Mouse (Mus musculus): ENCODE results near the gene Cerkl.

The Cerkl gene

DNA sequence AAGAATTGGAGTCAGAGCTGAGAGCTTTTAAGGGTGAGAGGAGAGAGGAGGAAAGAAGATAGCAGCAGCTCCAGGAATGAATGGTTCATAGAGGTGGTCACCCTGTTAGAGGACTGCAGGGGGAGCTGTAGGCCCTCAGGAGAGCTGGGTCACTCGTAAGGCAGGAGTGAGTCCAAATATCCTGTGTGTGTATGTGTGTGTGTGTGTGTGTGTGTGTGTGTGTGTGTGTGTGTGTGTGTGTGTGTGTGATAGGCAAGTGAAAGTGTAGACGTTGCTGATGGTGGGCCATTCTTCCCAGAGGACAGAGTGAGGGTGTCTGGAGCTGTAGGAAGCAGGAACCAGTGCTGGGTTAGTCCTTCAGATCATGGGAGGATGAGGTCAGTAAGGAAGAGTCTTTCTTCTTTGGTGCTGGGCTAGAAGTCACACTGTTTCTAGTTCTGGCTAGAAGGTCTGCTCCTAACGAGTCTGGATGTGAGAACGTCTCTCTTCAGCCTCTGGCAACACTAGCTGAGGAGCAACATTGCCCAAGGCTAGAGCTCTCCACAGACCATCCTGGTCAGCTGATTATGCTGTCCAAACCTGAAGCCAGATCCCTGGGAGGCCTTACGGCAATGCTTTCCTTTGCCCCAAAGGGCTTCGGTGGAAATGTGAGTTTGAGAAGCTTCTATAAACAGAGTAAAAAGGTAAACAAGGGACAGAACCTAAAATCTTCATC lies 83.9 kb downstream of the Cerkl start:
- peak; percentile 40 for DNase-seq (ENCODE audit: low read depth, low spot score)

GRCm38 (mm10) chr2:79372154-79372467 lies 84.5 kb downstream of the Cerkl start:
- DNase-seq (ENCODE audit: low read depth, low spot score), result peak; percentile 2

GRCm38 (mm10) chr2:79371326-79372153 lies 85.0 kb downstream of the Cerkl start:
- peak; percentile 24 for DNase-seq (ENCODE audit: low read depth, low spot score)

DNA sequence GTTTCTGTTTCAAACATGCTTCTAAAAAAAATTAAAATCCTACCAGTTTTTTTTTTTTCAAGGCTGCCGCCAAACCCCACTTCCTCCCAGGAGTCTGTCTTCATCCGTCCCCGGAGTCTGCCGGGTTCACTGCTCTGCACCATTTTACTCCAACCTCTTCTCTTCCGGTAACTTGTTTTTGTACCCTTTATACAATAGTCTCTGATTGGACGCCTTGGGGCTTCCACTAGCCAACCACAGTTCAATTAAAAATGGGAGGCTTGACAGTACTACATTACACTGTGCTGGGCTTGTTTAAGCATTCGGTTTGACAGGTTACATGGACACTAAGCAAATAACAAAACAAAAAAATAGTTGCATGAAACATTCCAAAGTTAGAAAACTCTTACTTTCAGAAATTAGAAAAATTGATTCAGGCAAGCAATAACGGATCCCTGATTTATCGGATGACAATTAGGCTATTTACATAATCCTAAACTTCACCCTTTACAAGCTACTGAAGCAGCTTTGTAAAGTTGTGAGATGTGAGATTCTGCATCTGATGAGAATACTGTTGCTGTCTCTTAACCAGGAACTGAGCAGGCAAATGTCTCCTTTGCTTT lies 85.8 kb downstream of the Cerkl start:
- peak; percentile 76 for DNase-seq (ENCODE audit: low read depth, low spot score)

- no peak for DNase-seq (ENCODE audit: low read depth, low spot score)
Measured at GRCm38 (mm10) chr2:79369905-79370304, 86.7 kb downstream of the Cerkl start.

GRCm38 (mm10) chr2:79369061-79369524 lies 87.5 kb downstream of the Cerkl start:
- DNase-seq (ENCODE audit: low read depth, low spot score), result no peak

DNA sequence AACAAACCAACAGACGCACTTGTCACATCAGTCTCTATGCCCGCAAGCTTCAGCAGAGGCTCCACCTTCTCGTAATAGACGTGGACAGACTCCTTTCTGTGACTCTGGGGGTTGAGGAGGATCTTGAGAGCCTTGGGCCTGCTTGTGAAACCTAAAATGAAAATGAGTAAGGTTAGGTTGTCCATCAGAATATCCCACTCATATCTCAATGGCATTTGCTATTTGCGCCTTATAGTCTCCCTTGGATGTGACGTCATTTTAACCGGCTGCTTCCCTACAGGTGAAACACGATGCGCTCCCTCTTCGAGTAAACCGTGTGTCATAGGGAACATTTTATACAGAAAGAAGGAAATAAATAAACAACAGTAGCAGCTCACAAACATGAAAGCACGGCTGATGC lies 87.9 kb downstream of the Cerkl start:
- DNase-seq (ENCODE audit: low read depth, low spot score), result no peak

DNA sequence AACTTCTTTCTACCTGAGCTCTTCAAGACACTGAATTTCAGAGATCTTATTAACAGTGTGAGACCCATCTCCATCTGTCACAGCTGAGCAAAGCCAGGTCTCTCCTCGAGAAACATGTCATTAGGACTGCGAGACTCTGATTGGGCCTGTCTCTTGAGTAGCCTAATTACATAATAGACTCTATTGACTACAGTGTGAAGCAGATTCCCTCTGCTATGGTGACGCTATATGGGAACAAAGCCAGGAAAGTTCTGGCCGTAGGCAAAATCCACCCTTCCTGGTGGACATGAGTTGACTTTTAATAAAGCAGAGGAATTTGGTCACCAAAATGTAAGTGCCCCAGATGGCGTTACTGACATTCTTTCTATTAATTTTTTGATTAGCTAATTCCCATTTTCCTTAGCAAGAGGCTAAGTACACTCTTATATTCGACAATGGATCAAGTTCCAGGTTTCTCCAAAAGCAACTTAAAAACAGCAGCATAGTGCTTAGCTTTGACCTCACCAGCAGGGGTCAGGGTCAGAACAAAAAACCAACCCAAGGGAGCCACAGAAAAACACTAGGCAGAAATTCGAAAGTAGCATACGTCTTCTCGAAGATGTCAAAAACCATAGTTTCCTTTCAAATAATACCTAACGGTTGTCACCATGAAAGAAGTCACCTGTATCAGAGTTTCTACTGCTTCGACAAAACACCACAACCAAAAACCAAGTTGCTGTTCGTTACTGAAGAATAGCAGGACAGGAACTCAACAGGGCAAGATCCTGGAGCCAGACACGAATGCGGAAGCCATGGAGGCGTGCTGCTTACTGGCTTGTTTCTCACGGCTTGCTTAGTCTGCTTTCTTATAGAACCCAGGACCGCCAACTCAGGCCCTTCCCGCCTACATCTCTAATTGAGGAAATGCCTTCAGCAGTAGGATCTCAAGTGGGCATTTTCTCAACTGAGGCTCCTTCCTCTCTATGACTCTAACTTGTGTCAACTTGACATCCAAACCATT lies 88.8 kb downstream of the Cerkl start:
- DNase-seq (ENCODE audit: low read depth, low spot score), result peak; percentile 22

DNA sequence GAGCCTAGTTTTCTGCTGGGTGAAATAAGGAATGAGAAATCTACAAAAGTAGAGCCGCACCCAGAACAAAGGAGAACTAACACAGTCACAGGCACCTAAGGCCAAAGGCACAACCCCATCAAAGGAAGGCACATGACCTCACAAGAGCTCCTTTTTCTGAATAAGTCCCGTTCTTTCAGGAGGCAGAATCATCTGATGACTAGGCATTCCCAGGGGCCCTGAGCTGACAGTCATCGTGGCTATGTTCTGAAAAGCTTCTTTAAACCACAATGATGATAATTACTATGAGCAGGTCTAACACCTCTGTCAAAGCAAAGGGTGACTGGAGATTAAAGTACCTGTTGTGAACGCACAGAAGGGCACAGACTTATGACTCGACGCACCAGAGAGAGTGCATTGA lies 92.7 kb downstream of the Cerkl start:
- DNase-seq (ENCODE audit: low read depth, low spot score), result no peak

GRCm38 (mm10) chr2:79362029-79362428 lies 94.6 kb downstream of the Cerkl start:
- DNase-seq (ENCODE audit: low read depth, low spot score), result no peak

GRCm38 (mm10) chr2:79357835-79358234 lies 98.8 kb downstream of the Cerkl start:
- DNase-seq (ENCODE audit: low read depth, low spot score), result no peak

DNA sequence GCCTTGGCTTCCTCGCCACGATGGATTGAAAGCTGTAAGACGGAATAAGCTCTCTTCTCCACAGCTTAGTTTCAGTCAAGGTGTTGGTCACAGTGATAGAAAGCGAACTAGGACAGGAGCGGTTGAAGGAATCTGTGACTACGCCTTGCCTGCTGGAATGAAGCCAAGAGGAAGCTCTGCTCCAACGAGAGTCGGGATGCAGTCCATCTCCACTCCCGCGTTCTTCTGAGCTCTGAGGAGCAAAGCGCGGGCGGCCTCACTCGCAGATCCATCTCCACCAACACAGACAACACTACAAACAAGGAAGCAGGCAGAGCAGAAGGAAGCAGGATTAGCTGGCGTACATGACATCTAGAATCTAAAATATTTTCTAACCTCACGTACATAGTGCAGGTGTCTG lies 101.8 kb downstream of the Cerkl start:
- no peak for DNase-seq (ENCODE audit: low read depth, low spot score)

DNA sequence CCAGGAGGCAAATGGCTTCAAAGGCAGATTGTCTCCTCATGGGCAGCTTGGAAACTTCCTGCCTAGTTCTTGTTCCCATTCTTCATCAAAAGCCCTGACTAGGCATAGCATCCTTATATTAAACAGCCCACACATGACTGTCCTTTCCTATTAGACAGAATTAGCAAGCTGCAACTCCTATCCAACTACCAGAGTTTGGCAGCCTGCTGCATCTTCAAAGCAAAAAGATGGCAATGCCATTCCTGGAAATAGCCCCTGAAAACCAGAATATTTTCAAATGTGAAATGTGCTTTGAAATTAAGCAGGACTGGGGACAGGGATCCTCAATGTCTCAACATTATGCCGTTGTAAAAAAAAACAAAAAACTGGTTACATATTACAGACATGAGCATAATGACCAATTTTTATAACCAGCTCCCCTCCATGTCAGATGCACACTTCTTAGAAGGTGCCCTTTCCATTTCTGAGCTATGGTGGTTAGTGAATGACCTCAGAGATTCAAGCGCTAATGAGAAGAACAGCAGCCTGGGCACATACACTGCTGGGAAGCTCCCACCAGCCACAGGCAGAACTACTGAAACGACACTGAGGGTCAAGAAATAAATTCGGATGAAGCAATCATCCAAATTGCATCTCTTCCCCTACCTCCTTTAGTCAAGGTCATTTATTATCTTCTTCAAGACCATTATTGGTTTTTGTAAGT lies 104.3 kb downstream of the Cerkl start:
- no peak for DNase-seq (ENCODE audit: low read depth, low spot score)

DNA sequence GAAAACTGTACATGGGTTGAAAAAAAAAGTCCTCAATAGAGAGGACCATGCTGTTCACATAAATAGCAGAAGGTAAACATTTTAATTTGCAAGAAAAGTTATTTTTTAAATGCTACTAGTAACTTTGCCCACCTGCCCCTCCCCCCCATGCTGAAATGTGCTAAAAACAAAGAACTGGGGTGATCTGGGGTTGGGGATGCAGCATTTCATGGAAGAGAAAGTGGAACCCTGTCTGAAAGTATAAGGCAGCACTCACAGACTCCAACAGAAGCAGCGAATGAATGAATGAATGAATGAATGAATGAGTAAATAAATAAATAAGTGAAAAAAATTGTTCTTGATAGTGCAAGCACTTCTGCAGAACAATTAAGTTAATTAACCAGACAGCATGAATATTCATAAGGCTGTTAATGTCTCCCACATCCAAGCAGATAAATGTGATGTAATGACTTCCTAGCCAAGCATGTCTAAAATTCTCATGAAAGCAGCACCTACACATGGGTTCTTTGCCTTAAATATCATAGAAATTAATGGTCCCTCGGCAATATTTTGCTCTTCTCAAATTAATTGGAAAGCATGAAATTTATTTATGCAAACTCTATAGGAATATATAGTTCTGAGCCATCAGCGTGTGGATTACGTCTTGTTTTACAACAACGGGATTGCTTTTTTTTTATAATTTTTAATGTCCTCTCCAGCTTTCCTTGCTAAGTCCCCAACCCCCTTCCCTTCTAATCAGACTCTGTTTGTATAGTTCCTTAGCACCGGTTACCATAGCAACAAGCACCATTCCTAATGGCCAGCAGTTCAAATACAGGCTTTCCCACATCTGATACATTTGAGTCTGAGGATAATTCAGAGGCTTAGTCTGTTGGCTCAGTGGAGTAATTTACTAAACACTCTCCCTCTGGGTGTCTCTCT lies 105.1 kb downstream of the Cerkl start:
- no peak for DNase-seq (ENCODE audit: low read depth, low spot score)

DNA sequence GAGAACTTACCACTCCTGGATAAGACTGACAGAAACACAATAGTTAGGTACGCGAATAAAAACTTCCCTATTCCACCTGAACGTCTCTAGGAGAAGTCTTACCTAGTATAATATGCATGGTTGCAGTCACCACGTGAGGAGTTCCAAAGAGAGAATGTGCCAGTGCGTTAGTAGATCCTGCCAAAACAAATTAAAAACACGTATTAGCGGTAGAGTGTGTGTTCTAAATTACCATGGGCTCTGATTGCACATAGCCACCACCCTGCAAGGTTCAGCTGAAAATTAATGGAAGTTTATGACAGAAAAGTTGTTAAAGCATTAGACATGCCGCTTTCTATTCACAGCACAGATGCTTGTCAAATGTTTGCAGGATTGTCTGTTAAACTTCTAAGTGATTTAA lies 113.5 kb downstream of the Cerkl start:
- no peak for DNase-seq (ENCODE audit: low read depth, low spot score)

GRCm38 (mm10) chr2:79339003-79339402 lies 117.6 kb downstream of the Cerkl start:
- no peak for DNase-seq (ENCODE audit: low read depth, low spot score)

GRCm38 (mm10) chr2:79336141-79336540 lies 120.4 kb downstream of the Cerkl start:
- peak; percentile 16 for DNase-seq (ENCODE audit: low read depth, low spot score)

- DNase-seq (ENCODE audit: low read depth, low spot score), result no peak
Measured at GRCm38 (mm10) chr2:79334661-79335060, 121.9 kb downstream of the Cerkl start.

- DNase-seq (ENCODE audit: low read depth, low spot score), result no peak
Measured at GRCm38 (mm10) chr2:79328079-79328478, 128.5 kb downstream of the Cerkl start.

All from CD4-positive helper T cell, adult 2 months (primary cell).